Mouse (Mus musculus) heart, adult 2 months (tissue): ENCODE data around the gene Magea8.
"Not testable (repeated sequence)": the region's sequence is repeated elsewhere in the genome, so short reads cannot be mapped to it uniquely, and the experiment has no call there.

Experiments used
- CTCF ChIP-seq: fragments of 200-600 bp; IDR thresholded peaks from 2 replicates; pipeline ENCODE4 v1.8.1; 2022; ENCODE audit warnings: antibody characterized with exemption, mild to moderate bottlenecking, moderate library complexity
- EP300 ChIP-seq: fragments of 200-500 bp; IDR thresholded peaks from 2 replicates; pipeline ENCODE4 v1.6.1; 2011; ENCODE audit warnings: low read depth, low read length, control low read depth; ENCODE audit not compliant: insufficient read depth
- POLR2A ChIP-seq: fragments of 200-500 bp; IDR thresholded peaks from 2 replicates; pipeline ENCODE4 v1.6.1; 2011; ENCODE audit warnings: mild to moderate bottlenecking, low read depth, low read length, control low read depth; ENCODE audit not compliant: insufficient read depth

- not testable (repeated sequence) for TF ChIP-seq CTCF, POLR2A, EP300
Measured at GRCm38 (mm10) chrX:154995750-154996149, at the start of gene Magea8.
